ENCODE assay signal across 27 mouse cellular contexts in the genomic region with DNA sequence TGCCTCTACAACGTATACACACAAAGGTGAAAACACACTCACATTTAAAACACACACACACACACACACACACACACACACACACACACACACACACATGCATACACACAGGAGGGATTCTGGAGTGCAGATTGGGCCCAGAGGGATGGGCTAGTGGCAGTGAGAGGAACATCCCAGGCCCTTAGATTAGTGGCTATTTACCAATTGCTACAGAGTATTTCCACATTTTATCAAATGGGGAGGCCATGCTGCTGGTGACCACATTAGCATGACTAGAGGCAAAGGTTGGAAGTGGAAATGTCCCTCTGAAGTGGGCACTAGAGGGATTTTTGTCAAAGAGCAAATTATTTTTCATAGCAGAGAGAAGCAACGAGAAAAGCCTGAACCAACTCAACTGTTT. TPM values are rescaled to one million over a fixed set of nuclear protein-coding genes. Genes with fewer than 3 reads are reported as not detected.
"Had no signal": no experiment of that assay in that cellular context is flagged by ENCODE, and none has a peak within 500 bp of the region (broad histone marks: within the 10 kb centered on the region; RNA-seq: fewer than 3 reads in every experiment).

No protein-coding gene starts in this region.

- DNase-seq: heart, postnatal 10 days; heart, postnatal 14 days; heart, postnatal 36 days; heart, postnatal 4 days; kidney, adult 11 months; kidney, adult 18-20 months; kidney, adult 2 months; kidney, adult 8-10 months; kidney, adult 9 months; kidney, postnatal 10 days; kidney, postnatal 14 days; kidney, postnatal 25 days; kidney, postnatal 36 days; kidney, postnatal 4 days; layer of hippocampus, adult 9-11 months; layer of hippocampus, postnatal 36 days had no signal

- ATAC-seq: hindbrain, embryonic 16.5 days; hindbrain, postnatal 0 days; inflammation-experienced regulatory T-cells, adult 6 months; intestine, embryonic 15.5 days; intestine, embryonic 16.5 days; intestine, postnatal 0 days had no signal

RNA-seq across cellular contexts. Expression of a gene that starts 2.0 kb away (rescaled TPM):
- total RNA-seq: heart, postnatal 10 days; heart, postnatal 14 days; heart, postnatal 25 days; heart, postnatal 36 days; heart, postnatal 4 days; hindbrain, postnatal 0 days; layer of hippocampus, adult 18-20 months; layer of hippocampus, adult 2 months; layer of hippocampus, postnatal 10 days; layer of hippocampus, postnatal 14 days had no signal
